Mouse (Mus musculus) heart, embryonic 16.5 days (tissue): ENCODE results near the gene Fbxw21. TPM values are rescaled to one million over a fixed set of nuclear protein-coding genes. Genes with fewer than 3 reads are reported as not detected.

ENCODE experiments used
- ATAC-seq: fragments of 200-750 bp; cut with Nextera tagmentation; replicated peaks from 2 replicates; pipeline ENCODE4 v1.8.0; 2017; ENCODE audit warnings: moderate number of reproducible peaks; ENCODE audit not compliant: insufficient read depth, low FRiP score; ENCODE audit errors: extremely low read depth
- H3K27ac ChIP-seq: fragments of 300-500 bp; sonication (generic); 2 replicates; pipeline ENCODE4 v1.5.1; 2014; ENCODE audit warnings: mild to moderate bottlenecking, low read length, control low read depth, moderate library complexity
- H3K27me3 ChIP-seq: fragments of 300-500 bp; sonication (generic); 2 replicates; pipeline ENCODE4 v1.6.1; 2014; ENCODE audit warnings: low read length, mixed read lengths; ENCODE audit not compliant: control insufficient read depth, insufficient read depth
- H3K36me3 ChIP-seq: fragments of 300-500 bp; sonication (generic); 2 replicates; pipeline ENCODE4 v1.6.1; 2014; ENCODE audit not compliant: control insufficient read depth, insufficient read depth
- H3K4me1 ChIP-seq: fragments of 300-500 bp; sonication (generic); 2 replicates; pipeline ENCODE4 v1.6.1; 2014; ENCODE audit warnings: low read length, mixed read lengths; ENCODE audit not compliant: control insufficient read depth, insufficient read depth
- H3K4me2 ChIP-seq: fragments of 300-500 bp; sonication (generic); 2 replicates; pipeline ENCODE4 v1.6.1; 2014; ENCODE audit warnings: low read depth, mild to moderate bottlenecking, control low read depth, low read length
- H3K4me3 ChIP-seq: fragments of 300-500 bp; sonication (generic); 2 replicates; pipeline ENCODE4 v1.5.1; 2014; ENCODE audit warnings: mild to moderate bottlenecking, control low read depth, low read length
- H3K9ac ChIP-seq: fragments of 300-500 bp; sonication (generic); 2 replicates; pipeline ENCODE4 v1.6.1; 2014; ENCODE audit warnings: low read length, control low read depth
- H3K9me3 ChIP-seq: fragments of 300-500 bp; sonication (generic); replicated peaks from 2 replicates; pipeline ENCODE4 v1.6.1; 2016; ENCODE audit warnings: low read length; ENCODE audit not compliant: control insufficient read depth
- WGBS: fragments of 180-500 bp; shearing (Covaris S2); extraction: QIAGEN DNeasy Blood & Tissue Kit; methylation state at CpG from one replicate; pipeline ENCODE4 v1.1.7; 2014; 5-methylcytosine and 5-hydroxymethylcytosine counted together
- polyA plus RNA-seq: library from polyadenylated mRNA; unstranded; fragments of >200 nt; fragmentation: Nextera tagmentation; extraction: Ambion mirVana; gene quantifications from 2 replicates; pipeline ENCODE4 v1.2.1, GENCODE M21; 2015

The Fbxw21 gene
- polyA plus RNA-seq, 1 experiment from 2014 or later = not detected

GRCm38 (mm10) chr9:109128211-109128610 is 33.6 kb downstream of the Fbxw21 start:
- Histone ChIP-seq H3K27me3 (no peaks in the 10 kb centered on the region), H3K9ac (no peak overlapping the region), H3K9me3 (no peaks in the 10 kb centered on the region), H3K4me2 (no peak overlapping the region), H3K27ac (no peak overlapping the region), H3K4me3 (no peak overlapping the region), H3K36me3 (no peaks in the 10 kb centered on the region), H3K4me1 (no peaks in the 10 kb centered on the region)
- 43% methylated on average over 3 of the region's 3 CpGs for WGBS
- no peak for ATAC-seq

DNA sequence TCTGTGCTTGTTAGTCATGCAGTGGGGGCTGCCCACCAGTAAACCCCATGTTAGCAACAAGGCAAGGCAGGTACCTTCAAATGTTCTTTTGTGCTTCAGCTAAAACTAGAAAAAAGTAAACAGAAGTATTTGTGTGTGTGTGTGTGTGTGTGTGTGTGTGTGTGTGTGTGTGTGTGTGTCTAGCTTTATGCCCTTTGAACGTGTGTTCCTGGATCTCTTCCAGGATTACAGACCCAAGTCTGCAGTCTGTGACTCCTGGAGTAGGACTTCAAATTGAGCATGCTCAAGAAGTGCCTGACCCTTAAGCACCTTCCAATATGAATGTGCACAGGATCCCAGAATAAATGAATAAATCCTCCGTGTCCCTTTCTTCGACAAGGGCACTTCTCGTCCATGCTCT is 34.8 kb downstream of the Fbxw21 start:
- Histone ChIP-seq H3K27ac (no peak overlapping the region), H3K9ac (no peak overlapping the region), H3K36me3 (no peaks in the 10 kb centered on the region), H3K9me3 (no peaks in the 10 kb centered on the region), H3K4me3 (no peak overlapping the region), H3K27me3 (no peaks in the 10 kb centered on the region), H3K4me1 (peaks cover 4% of the 10 kb centered on the region; the same call in 1 of the 2 replicates), H3K4me2 (no peak overlapping the region)
- ATAC-seq = no peak
- 77% methylated on average over 4 of the region's 4 CpGs for WGBS

GRCm38 (mm10) chr9:109125481-109125880 is 36.4 kb downstream of the Fbxw21 start:
- Histone ChIP-seq H3K36me3 (no peaks in the 10 kb centered on the region), H3K4me3 (no peak overlapping the region), H3K4me1 (peaks cover 4% of the 10 kb centered on the region; the same call in 1 of the 2 replicates), H3K4me2 (no peak overlapping the region), H3K27ac (no peak overlapping the region), H3K9me3 (no peaks in the 10 kb centered on the region), H3K9ac (no peak overlapping the region), H3K27me3 (no peaks in the 10 kb centered on the region)
- ATAC-seq = no peak
- 68% methylated on average over 3 of the region's 3 CpGs for WGBS

- Histone ChIP-seq H3K9me3 (no peaks in the 10 kb centered on the region), H3K9ac (no peak overlapping the region), H3K27me3 (no peaks in the 10 kb centered on the region), H3K36me3 (no peaks in the 10 kb centered on the region), H3K4me3 (no peak overlapping the region), H3K27ac (no peak overlapping the region), H3K4me2 (no peak overlapping the region), H3K4me1 (peaks cover 4% of the 10 kb centered on the region; the same call in 1 of the 2 replicates)
- ATAC-seq = no peak
- 75% methylated on average over 2 of the region's 2 CpGs for WGBS
Measured at GRCm38 (mm10) chr9:109125043-109125442, 36.8 kb downstream of the Fbxw21 start.

DNA sequence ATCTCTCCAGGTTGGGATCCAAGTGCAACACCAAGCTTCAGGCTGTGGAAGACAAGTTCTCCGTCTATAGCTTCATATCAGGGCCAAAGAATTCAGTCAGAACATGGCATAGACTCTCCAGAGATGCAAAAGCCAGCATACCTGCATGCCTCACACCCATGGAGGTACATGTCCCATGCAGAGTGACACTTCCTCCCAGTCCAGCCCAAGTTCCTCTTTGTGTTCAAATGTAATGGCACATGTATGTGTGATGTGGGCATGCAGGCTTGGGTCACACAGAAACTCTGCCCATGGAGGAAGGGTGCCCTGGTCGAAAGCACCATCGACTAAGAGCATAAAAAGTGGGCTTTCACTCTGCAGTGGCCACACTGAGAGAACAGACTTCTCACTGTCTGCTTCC is 37.7 kb downstream of the Fbxw21 start:
- 75% methylated on average over 3 of the region's 3 CpGs for WGBS
- no peak overlapping the region for H3K4me3 ChIP-seq
- no peak for ATAC-seq

GRCm38 (mm10) chr9:109123266-109123665 is 38.6 kb downstream of the Fbxw21 start:
- no peak for ATAC-seq
- Histone ChIP-seq H3K4me3 (no peak overlapping the region), H3K9me3 (no peaks in the 10 kb centered on the region), H3K4me2 (no peak overlapping the region), H3K27ac (no peak overlapping the region), H3K36me3 (peaks cover 4% of the 10 kb centered on the region; the same call in 1 of the 2 replicates), H3K4me1 (peaks cover 4% of the 10 kb centered on the region; the same call in 1 of the 2 replicates), H3K27me3 (no peaks in the 10 kb centered on the region), H3K9ac (no peak overlapping the region)
- WGBS = 33% methylated on average over 6 of the region's 6 CpGs

More for the DNA sequence above, 37.7 kb downstream of the Fbxw21 start:
- peaks cover 4% of the 10 kb centered on the region; the same call in 1 of the 2 replicates for H3K4me1 ChIP-seq
- H3K9ac ChIP-seq = no peak overlapping the region
- no peak overlapping the region for H3K27ac ChIP-seq
- H3K4me2 ChIP-seq = no peak overlapping the region
- no peaks in the 10 kb centered on the region for H3K9me3 ChIP-seq
- H3K36me3 ChIP-seq = no peaks in the 10 kb centered on the region
- H3K27me3 ChIP-seq = no peaks in the 10 kb centered on the region

- Histone ChIP-seq H3K27ac (no peak overlapping the region), H3K36me3 (peaks cover 10% of the 10 kb centered on the region; the same call in 1 of the 2 replicates), H3K9me3 (no peaks in the 10 kb centered on the region), H3K9ac (no peak overlapping the region), H3K4me1 (peaks cover 4% of the 10 kb centered on the region; the same call in 1 of the 2 replicates), H3K4me2 (no peak overlapping the region), H3K27me3 (no peaks in the 10 kb centered on the region), H3K4me3 (no peak overlapping the region)
- 40% methylated on average over 2 of the region's 2 CpGs for WGBS
- no peak for ATAC-seq
Measured at GRCm38 (mm10) chr9:109122553-109123085, 39.2 kb downstream of the Fbxw21 start.

- ATAC-seq = no peak
- WGBS = 90% methylated on average over 6 of the region's 6 CpGs
- H3K9ac ChIP-seq = no peak overlapping the region
- H3K27me3 ChIP-seq = no peaks in the 10 kb centered on the region
- H3K27ac ChIP-seq = no peak overlapping the region
- no peaks in the 10 kb centered on the region for H3K9me3 ChIP-seq
- peaks cover 4% of the 10 kb centered on the region; the same call in 1 of the 2 replicates for H3K4me1 ChIP-seq
- no peak overlapping the region for H3K4me2 ChIP-seq
- peaks cover 21% of the 10 kb centered on the region for H3K36me3 ChIP-seq
- H3K4me3 ChIP-seq = no peak overlapping the region
Measured at GRCm38 (mm10) chr9:109120956-109121355, 40.9 kb downstream of the Fbxw21 start.

DNA sequence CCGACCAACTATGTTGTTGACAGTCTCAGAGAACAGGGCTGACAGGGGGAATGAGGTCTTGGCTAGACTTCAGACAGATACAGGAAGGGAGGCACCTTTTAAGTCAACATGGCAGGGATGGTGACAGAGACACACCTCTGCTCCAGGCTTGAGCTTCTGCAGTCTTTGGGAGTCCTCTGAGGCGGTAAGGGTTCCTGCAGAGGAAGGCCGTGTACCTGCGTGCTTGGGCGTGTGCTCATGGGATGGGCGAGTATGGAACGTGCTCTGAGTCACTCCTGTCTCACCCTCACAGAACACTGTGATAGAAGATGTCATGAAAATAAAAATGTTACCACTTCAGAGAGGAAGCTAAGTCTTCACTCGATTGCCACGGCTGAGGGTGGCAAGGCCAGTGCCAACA is 42.3 kb downstream of the Fbxw21 start:
- Histone ChIP-seq H3K4me3 (no peak overlapping the region), H3K36me3 (peaks cover 33% of the 10 kb centered on the region), H3K4me1 (peaks cover 4% of the 10 kb centered on the region; the same call in 1 of the 2 replicates), H3K9ac (no peak overlapping the region), H3K27ac (no peak overlapping the region), H3K27me3 (no peaks in the 10 kb centered on the region), H3K9me3 (no peaks in the 10 kb centered on the region), H3K4me2 (no peak overlapping the region)
- WGBS = 76% methylated on average over 9 of the region's 9 CpGs
- ATAC-seq = no peak
